Mouse (Mus musculus): ENCODE data around the gene Gc. TPM values are rescaled to one million over a fixed set of nuclear protein-coding genes. Genes with fewer than 3 reads are reported as not detected.
A peak's percentile ranks its signal among the peaks of the same experiment; 100 is the strongest.

Gc gene
- polyA plus RNA-seq, 1 experiment from 2014 or later, result 30.1 TPM

GRCm38 (mm10) chr5:89444360-89444759 lies 13.3 kb downstream of the Gc start:
- H3K27me3 ChIP-seq (replicated peaks), result no peaks in the 10 kb centered on the region

DNA sequence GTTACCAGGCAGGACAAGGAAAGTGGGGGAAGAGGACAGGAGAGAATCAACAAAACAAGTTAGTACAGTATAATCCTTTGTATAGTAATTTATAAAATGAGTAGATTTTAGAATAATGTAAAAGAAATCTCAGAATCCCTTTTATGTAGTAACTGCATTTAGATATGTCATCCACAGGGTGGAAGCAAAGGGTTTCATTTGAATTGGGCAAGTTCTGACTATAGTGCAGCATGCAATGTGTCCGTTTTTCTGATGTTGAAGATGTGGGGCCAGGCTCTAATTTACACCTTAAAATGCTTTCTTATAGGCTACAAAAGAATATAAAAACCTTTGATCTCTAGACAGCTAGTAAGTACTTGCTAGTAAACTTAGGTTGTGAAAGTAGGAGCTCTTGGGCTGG lies 46.2 kb downstream of the Gc start:
- H3K4me1 ChIP-seq (replicated peaks), result no peaks in the 10 kb centered on the region
- no peak overlapping the region for H3K4me2 ChIP-seq (replicated peaks)

More at GRCm38 (mm10) chr5:89444360-89444759, 13.3 kb downstream of the Gc start:
- H3K27ac ChIP-seq, result no peak overlapping the region
- no peaks in the 10 kb centered on the region for H3K4me1 ChIP-seq (replicated peaks)
- no peak overlapping the region for H3K4me3 ChIP-seq (replicated peaks)
- no peak overlapping the region for H3K9ac ChIP-seq
- H3K9me3 ChIP-seq, result no peaks in the 10 kb centered on the region
- H3K36me3 ChIP-seq, result no peaks in the 10 kb centered on the region
- WGBS, result 84% methylated on average over 4 of the region's 4 CpGs
- no peak overlapping the region for H3K4me2 ChIP-seq (replicated peaks)
- ATAC-seq, result no peak

DNA sequence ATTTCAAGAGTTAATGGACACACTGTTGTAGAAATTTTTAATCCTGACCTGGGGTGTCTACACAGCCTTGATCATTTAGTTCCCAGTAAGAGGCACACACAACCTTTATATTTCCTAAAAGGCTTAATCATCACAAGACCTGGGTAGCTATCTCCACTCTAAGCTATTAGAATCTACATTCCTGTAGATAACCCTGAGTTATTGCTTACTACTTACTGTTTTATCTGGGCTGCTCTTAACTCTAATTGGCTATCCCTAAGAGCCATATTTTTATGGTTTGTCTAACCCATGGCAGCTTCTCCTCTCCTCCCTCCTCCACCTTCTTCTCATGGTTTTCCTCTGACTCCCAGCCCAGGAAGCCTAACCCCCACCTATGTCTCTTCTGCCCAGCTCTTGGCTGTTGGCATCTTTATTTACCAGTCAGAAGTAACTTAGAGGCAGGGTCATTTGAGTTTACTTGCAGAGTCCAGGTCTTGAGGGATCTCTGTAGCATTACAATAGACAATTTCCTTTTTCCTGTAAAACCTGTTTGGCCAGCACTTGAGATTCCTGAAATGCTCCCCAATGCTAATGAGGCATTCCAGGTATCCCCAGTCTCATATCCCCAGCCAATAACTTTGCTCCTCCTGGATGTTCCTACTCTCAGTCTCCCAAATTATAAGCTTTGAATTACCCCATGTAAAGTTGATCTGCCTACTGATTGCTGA lies 50.2 kb downstream of the Gc start:
- no peaks in the 10 kb centered on the region for H3K9me3 ChIP-seq
- no peak overlapping the region for H3K9ac ChIP-seq
- H3K4me2 ChIP-seq (replicated peaks), result no peak overlapping the region
- no peak overlapping the region for H3K4me3 ChIP-seq (replicated peaks)
- ATAC-seq, result peak; percentile 85
- H3K36me3 ChIP-seq, result no peaks in the 10 kb centered on the region
- H3K27ac ChIP-seq, result no peak overlapping the region
- H3K27me3 ChIP-seq (replicated peaks), result no peaks in the 10 kb centered on the region
- H3K4me1 ChIP-seq (replicated peaks), result no peaks in the 10 kb centered on the region

More for the DNA sequence above, 46.2 kb downstream of the Gc start:
- Histone ChIP-seq H3K4me3 (replicated peaks) (no peak overlapping the region), H3K36me3 (no peaks in the 10 kb centered on the region), H3K27me3 (replicated peaks) (no peaks in the 10 kb centered on the region), H3K9me3 (no peaks in the 10 kb centered on the region), H3K27ac (no peak overlapping the region), H3K9ac (no peak overlapping the region)
- ATAC-seq, result no peak
- 41% methylated on average over 1 of the region's 1 CpGs for WGBS

DNA sequence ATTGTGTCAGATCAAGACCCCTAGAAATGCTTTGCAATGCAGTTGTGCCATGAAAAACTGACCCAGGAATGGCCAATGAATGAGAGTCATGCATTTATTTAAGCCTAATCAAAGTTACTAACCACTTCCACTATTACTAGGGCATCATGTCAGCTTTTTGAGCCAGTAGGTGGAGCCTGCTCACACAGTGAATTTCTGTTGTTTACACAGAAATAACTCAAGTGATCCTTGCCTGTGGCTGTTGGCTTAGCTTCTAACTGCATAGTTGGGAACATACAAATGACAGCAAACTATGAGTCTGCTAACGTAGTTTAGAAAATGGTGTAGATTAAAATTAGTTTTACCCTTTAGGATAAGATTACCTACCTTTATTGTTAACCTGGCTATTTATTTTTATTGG lies 52.6 kb downstream of the Gc start:
- Histone ChIP-seq H3K4me2 (replicated peaks) (no peak overlapping the region), H3K4me3 (replicated peaks) (no peak overlapping the region), H3K9ac (no peak overlapping the region), H3K27ac (no peak overlapping the region), H3K4me1 (replicated peaks) (no peaks in the 10 kb centered on the region), H3K36me3 (no peaks in the 10 kb centered on the region), H3K9me3 (no peaks in the 10 kb centered on the region), H3K27me3 (replicated peaks) (no peaks in the 10 kb centered on the region)
- no peak for ATAC-seq
- WGBS, result 46% methylated on average over 1 of the region's 1 CpGs

DNA sequence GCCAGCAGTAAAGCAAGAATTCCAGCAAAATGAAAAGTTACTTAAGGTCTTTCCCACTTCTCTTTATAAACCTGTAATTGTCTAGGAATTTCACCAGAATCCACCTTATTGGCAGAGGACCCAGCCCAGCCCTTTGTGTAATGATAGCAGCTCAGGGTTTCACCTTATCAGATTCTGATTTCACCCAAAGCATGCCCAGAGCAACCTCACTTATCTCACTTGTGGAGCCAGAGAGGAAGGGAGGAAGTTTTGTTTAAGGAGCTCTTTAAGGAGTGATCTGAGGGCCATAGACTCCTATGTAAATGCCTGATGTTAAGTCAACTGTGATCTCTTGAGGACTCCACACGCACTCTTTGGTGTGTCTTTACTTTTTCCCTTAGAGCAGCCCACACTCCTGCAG lies 67.3 kb downstream of the Gc start:
- WGBS, result 52% methylated on average over 1 of the region's 1 CpGs
- ATAC-seq, result no peak
- H3K27me3 ChIP-seq (replicated peaks), result no peaks in the 10 kb centered on the region

GRCm38 (mm10) chr5:89384204-89384603 lies 73.5 kb downstream of the Gc start:
- peak; percentile 41; the same call in 1 of the 2 replicates for ATAC-seq
- Histone ChIP-seq H3K27me3 (replicated peaks) (no peaks in the 10 kb centered on the region), H3K9me3 (no peaks in the 10 kb centered on the region), H3K4me1 (replicated peaks) (no peaks in the 10 kb centered on the region), H3K9ac (no peak overlapping the region), H3K36me3 (no peaks in the 10 kb centered on the region), H3K27ac (no peak overlapping the region), H3K4me2 (replicated peaks) (no peak overlapping the region), H3K4me3 (replicated peaks) (no peak overlapping the region)
- WGBS, result 23% methylated on average over 5 of the region's 5 CpGs

More for the DNA sequence above, 67.3 kb downstream of the Gc start:
- Histone ChIP-seq H3K36me3 (no peaks in the 10 kb centered on the region), H3K9me3 (no peaks in the 10 kb centered on the region), H3K4me2 (replicated peaks) (no peak overlapping the region), H3K9ac (no peak overlapping the region), H3K27ac (no peak overlapping the region), H3K4me3 (replicated peaks) (no peak overlapping the region), H3K4me1 (replicated peaks) (no peaks in the 10 kb centered on the region)

DNA sequence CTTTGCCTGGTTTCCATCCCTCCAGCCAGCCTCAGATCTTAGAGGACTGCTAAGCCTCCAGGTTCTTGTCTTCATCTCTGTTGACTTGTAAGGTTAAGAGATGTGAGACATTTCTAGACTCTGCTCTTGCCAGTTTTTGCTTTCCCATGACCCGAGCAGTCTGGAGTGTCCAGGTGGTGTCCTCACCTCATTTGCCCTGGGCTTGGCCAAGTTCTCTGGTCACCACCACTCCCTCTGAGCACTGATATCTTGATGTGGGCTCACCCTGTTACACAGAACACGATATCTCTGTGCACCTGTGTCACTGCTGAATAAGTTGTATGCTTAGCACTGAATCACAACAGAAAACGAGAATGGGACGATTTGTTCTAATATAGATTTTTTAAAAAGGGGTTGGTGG lies 76.4 kb downstream of the Gc start:
- no peak for ATAC-seq
- no peak overlapping the region for H3K4me2 ChIP-seq (replicated peaks)
- 70% methylated on average over 4 of the region's 4 CpGs for WGBS

GRCm38 (mm10) chr5:89370140-89370539 lies 87.6 kb downstream of the Gc start:
- no peak overlapping the region for H3K4me2 ChIP-seq (replicated peaks)
- H3K9ac ChIP-seq, result no peak overlapping the region
- no peaks in the 10 kb centered on the region for H3K36me3 ChIP-seq
- no peaks in the 10 kb centered on the region for H3K9me3 ChIP-seq
- 34% methylated on average over 1 of the region's 1 CpGs for WGBS
- no peak overlapping the region for H3K27ac ChIP-seq
- H3K4me3 ChIP-seq (replicated peaks), result no peak overlapping the region
- H3K27me3 ChIP-seq (replicated peaks), result no peaks in the 10 kb centered on the region
- no peaks in the 10 kb centered on the region for H3K4me1 ChIP-seq (replicated peaks)
- no peak for ATAC-seq

More for the DNA sequence above, 76.4 kb downstream of the Gc start:
- Histone ChIP-seq H3K9ac (no peak overlapping the region), H3K36me3 (no peaks in the 10 kb centered on the region), H3K9me3 (no peaks in the 10 kb centered on the region), H3K27me3 (replicated peaks) (no peaks in the 10 kb centered on the region), H3K4me3 (replicated peaks) (no peak overlapping the region), H3K27ac (no peak overlapping the region), H3K4me1 (replicated peaks) (no peaks in the 10 kb centered on the region)

- Histone ChIP-seq H3K4me2 (replicated peaks) (no peak overlapping the region), H3K4me1 (replicated peaks) (no peaks in the 10 kb centered on the region), H3K27ac (no peak overlapping the region), H3K36me3 (no peaks in the 10 kb centered on the region), H3K9ac (no peak overlapping the region), H3K4me3 (replicated peaks) (no peak overlapping the region), H3K9me3 (no peaks in the 10 kb centered on the region), H3K27me3 (replicated peaks) (no peaks in the 10 kb centered on the region)
- 65% methylated on average over 4 of the region's 4 CpGs for WGBS
- ATAC-seq, result no peak
These were observed 89.5 kb downstream of the Gc start for GRCm38 (mm10) chr5:89368045-89368743.

Other genes starting within 250 kb of the Gc start
- not detected in 2 replicates for gene Npffr2, start 69.5 kb upstream of the Gc start, polyA plus RNA-seq (2015; fragmentation: Nextera tagmentation; extraction: Ambion mirVana)

Data from intestine, embryonic 15.5 days (tissue).